Mouse (Mus musculus): ENCODE results near the gene Nemp1. TPM values are rescaled to one million over a fixed set of nuclear protein-coding genes. Genes with fewer than 3 reads are reported as not detected.
"Not testable (repeated sequence)": the region's sequence is repeated elsewhere in the genome, so short reads cannot be mapped to it uniquely, and the experiment has no call there.

The Nemp1 gene
- total RNA-seq, 2 experiments from 2014 or later, result 4.2 to 4.7 TPM

DNA sequence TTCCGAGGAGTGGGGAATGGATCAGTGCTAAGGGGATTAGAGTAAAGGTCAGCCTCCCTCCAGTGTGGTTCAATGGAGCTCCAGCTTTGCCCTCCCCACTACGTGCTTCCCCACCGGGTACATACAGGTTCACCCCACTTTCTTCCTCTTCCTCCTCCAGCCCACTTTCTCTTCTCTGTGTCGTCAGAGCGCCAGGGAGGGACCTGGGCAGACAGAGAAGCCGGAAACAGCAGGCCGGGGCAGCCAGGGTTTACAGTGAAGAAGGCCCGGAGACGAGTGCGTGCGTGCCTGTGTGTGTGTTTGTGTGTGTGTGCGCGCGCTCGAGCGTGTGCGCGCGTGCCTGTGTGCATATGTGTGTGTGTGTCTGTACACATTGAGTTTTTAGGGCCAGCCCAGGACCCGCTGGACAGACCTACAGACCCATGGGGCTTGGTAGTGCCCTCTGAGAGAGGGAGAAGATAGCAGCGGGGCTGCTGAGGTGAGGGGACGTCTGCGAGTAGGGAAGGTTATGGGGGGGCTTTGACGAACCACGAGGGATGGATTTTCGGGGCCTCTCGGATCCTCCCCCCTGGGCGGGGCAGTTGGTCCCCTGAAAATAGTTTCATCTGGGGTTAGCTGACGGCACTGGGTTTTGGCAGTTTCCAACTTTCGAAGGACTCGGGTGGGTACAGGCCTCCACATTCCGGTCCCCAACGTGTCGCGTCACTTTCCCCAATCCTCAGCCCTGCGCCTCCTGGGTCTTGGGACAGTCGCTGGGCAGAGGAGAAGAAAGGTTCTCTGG, 23.7 kb upstream of the Nemp1 start, which contains the start of gene Stat6:
Stat6 (plus strand) TSS at position 215 of the 781 bp plus-strand sequence.
- peak; percentile 81 to 84 for DNase-seq
- intact Hi-C loops (cut with DNase I), result loop anchor here (1.0 to 5.0 kb wide), 3 partner anchors 28 to 294 kb away; no protein-coding TSS in a partner anchor

DNA sequence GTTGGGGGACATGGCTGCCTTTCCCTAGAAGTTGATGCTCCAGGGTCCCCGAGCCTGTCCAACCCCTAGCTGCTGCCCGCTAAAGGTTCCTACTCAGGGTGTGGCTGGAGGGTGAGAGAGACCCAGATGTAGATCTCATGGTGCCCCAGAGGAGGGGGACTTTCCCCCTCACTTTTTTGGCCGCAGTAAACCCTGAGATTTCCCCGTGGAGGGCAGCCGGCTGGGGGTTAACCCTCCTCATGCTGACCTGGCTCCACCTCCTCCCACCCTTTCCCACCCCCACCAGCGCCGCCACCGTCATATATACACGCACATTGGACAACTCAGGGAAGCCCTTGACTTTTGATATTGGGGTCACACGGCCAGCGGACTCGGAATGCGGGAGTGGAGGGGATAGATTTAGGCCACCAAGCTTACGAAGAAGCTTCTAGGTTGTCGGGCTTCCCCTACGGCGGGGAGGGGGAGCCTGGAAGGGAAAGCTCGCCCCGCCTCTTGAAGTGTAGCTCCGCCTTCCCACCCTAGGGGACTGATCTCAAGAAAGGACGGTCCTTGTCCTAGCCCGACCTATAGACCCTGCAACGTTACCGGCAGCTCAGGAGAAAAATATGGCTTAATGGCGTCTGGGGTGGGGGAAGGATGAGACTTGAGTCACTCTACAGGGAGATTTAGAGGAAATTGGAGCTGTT, 23.0 kb upstream of the Nemp1 start:
- DNase-seq, result peak; percentile 82 to 83
- intact Hi-C loops (cut with DNase I), result loop anchor here (2.0 to 5.0 kb wide), 2 partner anchors 27 to 294 kb away; no protein-coding TSS in a partner anchor

DNA sequence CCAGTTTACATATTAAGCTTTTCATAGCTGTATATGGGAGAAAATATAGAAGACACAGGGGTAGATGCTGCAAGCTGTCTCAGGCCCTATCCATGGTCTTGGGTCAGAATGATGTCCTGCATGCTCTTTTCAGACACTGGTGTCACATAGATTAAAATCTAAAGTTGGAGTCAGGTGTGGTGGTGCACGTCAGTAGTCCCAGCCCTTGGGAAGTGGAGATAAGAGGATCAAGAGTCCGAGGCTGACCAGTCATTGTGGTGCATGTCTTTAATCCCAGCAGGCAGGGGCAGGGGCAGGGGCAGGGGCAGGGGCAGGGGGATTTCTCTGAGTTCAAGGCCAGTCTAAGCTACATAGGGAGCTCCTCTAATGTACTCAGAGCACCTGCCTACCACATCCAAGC, 20.9 kb upstream of the Nemp1 start:
- DNase-seq, result no peak
- intact Hi-C loops (cut with DNase I), result loop anchor here (2.0 kb wide), 1 partner anchor 15 kb away; no protein-coding TSS in a partner anchor

DNA sequence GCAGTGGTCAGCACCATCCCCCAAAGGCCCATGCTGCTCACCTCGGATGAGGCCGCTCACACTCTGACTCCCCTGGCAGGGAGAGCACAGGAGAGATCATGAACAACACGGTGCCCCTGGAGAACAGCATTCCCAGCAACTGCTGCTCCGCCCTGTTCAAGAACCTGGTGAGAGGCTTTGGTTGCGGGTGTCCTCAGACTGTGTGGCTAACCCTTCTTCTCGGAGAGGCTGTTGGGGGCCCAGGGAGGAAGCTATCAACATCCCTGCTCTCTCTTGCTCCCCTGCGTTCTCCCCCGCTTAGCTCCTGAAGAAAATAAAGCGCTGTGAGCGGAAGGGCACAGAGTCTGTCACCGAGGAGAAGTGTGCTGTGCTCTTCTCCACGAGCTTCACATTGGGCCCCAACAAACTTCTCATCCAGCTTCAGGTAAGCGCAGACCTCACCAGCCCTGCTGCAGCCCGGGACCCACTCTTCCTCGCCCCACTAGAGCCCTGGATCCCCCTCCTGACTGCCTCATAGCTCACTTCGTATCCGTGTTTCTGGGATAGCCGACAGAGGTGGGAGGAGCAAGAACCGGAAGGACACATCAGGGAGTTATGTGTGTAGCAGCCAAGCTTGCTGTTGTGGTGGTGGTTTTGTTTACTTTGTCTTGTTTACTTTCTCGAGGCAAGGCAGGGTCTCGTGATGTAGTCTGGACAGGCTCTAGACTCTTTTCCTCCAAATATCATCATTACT, 13.6 kb upstream of the Nemp1 start:
- no peak for DNase-seq
- intact Hi-C loops (cut with DNase I), result no loop called here

DNA sequence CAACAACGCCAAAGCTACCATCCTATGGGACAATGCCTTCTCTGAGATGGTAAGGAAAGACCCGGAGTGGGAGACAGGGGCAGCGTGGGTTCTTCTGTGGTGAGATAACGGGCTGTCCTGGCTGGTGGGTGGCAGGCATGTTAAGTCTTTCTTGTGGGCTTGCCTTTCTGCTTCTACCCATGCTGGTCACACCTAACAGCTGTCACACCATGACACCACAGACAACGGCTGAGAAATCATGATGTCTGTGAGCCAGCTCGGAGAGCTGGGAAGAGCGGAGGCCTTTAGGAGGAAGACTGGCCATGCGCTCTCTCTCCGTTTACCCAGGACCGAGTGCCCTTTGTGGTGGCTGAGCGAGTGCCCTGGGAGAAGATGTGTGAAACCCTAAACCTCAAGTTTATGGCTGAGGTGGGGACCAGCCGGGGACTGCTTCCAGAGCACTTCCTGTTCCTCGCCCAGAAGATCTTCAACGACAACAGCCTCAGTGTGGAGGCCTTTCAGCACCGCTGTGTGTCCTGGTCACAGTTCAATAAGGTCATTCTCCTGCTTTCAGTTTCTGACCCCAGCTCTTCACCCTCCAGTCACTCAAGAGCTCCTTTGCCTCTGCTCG, 11.6 kb upstream of the Nemp1 start:
- DNase-seq, result no peak
- intact Hi-C loops (cut with DNase I), result no loop called here

DNA sequence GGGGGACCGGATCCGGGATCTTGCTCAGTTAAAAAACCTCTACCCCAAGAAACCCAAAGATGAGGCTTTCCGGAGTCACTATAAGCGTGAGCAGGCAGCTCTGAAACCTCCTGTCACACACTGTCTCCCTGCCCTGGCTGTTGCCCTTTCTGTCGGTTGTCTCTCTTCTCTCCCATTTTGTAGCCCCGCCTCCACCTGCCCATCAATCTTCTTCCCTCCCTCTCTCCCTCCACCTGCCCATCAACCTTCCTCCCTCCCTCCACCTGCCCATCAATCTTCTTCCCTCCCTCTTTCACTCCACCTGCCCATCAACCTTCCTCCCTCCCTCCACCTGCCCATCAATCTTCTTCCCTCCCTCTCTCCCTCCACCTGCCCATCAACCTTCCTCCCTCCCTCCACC, 9.1 kb upstream of the Nemp1 start:
- DNase-seq; intact Hi-C loops (cut with DNase I): not testable (repeated sequence)

DNA sequence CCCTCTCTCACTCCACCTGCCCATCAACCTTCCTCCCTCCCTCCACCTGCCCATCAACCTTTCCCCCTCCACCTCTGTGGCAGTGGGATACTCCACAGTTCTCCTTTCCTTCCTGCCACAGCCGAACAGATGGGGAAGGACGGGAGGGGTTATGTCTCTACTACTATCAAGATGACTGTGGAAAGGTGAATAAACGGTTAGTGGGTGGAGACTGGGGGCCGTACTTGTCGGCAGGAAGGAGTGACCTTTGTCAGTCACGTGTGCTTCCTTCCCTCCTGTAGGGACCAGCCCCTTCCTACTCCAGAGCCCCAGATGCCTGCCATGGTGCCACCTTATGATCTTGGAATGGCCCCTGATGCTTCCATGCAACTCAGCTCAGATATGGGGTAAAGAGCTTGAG, 8.6 kb upstream of the Nemp1 start:
- intact Hi-C loops (cut with DNase I), result no loop called here
- no peak for DNase-seq

DNA sequence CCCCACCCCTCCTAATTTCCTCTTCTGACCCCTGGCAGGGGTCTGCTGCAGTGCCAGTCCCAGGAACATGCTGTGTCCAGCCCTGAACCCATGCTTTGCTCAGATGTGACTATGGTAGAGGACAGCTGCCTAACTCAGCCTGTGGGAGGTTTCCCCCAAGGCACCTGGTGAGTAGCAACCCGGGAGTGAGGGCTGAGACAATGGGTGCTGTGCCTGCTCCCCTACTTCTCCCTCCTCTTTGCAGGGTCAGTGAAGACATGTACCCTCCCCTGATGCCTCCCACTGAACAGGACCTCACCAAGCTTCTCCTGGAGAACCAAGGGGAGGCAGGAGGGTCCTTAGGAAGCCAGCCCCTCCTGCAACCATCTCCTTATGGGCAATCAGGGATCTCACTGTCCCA, 7.2 kb upstream of the Nemp1 start:
- intact Hi-C loops (cut with DNase I), result no loop called here
- DNase-seq, result no peak

DNA sequence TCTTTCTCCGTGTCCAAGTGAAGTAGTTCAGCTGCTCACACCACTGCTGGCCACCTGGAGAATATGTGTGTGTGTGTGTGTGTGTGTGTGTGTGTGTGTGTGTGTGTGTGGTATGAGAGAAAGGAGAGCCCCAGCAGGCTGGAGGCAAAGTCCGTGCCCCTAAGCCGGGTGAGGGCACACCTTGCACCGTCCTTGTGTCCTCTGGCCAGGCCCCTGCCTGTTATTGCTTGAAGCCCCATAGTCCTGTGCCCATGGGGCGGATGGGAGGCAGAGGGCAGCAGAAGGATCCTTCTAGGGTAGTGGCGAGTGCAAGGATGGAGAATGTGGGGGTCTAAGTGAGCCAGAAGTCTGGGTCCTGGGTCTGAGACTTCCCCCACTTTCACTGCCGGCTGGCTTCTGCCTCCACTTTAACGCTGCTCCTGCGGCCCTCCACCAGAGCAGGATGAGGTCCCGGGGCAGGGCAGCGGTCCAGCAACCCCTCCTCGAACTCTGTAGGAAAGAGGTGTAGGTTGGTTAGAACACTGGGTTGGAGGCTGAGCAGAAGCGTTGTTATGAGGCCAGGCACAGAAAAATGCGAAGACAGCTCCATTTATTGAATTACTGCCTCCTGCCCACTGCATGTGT, 5.3 kb upstream of the Nemp1 start:
- DNase-seq, result peak; percentile 35 to 38
- intact Hi-C loops (cut with DNase I), result loop anchor here (2.0 kb wide), 1 partner anchor 15 kb away; no protein-coding TSS in a partner anchor

DNA sequence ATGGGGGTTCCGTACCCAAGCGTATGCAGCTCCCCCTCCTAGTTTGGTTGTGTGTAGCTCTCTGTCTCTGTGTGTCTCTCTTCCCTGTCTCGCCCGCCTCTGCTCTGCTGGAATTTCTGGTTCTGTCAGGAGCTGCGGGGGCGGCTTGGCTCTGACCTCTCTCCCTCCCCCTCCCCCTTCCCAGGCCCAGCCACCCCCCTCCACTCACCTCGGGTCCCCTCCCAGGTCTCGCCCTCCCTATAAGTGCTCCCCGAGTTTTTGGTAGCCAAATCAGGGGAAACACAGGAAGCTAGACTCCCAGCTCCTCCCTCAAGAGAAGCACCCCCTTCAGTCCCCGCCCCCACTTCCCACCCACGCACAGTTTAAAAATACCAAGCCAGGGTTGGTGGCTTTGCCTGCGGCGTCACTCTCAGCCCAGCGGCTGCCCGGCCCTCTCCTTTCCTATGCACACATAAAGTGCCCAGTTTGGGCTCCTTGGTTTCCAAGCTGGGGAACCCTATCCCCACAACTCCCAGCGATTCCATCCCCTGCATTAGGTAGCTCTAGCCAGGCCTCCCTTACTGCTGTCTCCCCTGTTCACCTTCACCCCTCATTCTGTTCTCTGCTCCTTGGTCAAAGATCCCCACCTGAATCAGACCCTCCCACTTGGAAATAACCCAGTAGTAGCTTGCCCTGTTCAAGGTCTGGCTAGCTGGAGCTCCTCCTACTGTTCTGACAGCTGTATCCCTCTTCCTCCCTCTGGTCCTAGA, 4.6 kb upstream of the Nemp1 start:
- peak; percentile 64 to 69 for DNase-seq

DNA sequence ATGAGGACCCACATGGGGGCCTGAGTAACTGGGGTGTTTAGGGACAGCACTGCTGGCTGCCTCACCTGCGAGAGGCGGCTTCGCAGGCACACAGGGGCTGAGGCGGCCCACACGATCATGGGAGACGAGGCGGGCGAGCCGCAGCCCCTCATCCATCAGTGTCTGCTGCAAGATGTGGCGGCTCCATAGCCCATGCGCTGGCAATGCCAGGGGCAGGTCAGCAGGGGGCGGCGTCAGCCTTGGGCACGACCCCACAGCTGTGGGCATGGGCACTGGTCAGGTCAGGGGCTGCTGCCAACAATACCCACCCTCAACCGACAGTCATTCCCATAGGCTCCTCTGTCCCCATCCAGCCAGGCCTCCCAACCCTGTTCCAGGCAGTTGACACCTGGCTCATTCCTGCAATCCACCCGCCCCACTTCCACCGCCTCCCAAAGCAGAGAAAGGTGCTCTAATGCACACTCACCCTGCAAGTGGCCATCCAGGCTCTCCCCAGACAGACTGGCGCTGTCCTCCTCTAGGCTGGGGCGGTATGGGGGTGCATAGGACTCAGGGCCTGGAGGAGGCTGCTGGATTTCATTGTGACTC, 3.9 kb upstream of the Nemp1 start:
- intact Hi-C loops (cut with DNase I), result no loop called here
- DNase-seq, result peak; percentile 35 to 36

More for the DNA sequence above, 4.6 kb upstream of the Nemp1 start:
- intact Hi-C loops (cut with DNase I), result loop anchor here (2.0 kb wide), 1 partner anchor 15 kb away; no protein-coding TSS in a partner anchor

DNA sequence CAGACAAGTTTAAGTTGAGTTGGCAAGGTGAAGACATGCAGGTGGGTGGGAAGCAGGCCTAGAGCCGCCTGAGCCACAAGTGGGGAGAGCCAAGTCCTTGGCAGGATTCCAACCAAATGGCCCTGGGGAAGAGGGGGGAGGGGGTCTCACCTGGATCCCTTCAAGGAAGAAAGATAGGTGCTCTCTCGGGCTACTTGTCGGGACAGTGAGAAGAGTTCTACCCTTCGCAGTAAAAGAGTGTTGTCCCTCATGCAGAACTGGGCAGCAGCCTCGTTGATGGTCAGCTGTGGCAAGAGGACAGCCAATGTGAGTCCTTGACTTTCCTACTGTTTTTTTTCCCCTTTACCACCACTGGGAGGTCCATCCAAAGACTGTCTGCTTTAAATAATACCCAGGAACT, 3.1 kb upstream of the Nemp1 start:
- no peak for DNase-seq
- intact Hi-C loops (cut with DNase I), result no loop called here

DNA sequence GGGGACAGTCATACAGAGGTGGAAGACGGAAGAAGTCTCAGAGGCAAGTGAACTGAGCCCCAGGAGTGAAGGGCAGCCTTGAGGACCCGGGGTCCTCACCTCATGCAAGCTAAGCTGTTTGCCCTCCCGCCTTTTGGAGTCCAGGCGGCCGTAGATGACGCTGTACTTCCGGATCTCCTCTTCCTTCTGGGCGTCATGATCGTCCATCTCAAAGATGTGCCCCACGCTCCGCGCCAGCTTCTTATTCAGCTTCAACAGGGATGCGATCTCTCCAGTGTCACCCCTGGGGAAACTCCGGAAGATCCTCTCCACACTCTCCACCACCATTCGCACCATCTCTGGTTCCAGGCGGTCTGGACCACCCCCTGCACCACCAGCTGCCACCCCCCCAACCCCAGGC, 2.5 kb upstream of the Nemp1 start:
- intact Hi-C loops (cut with DNase I), result no loop called here
- DNase-seq, result no peak

DNA sequence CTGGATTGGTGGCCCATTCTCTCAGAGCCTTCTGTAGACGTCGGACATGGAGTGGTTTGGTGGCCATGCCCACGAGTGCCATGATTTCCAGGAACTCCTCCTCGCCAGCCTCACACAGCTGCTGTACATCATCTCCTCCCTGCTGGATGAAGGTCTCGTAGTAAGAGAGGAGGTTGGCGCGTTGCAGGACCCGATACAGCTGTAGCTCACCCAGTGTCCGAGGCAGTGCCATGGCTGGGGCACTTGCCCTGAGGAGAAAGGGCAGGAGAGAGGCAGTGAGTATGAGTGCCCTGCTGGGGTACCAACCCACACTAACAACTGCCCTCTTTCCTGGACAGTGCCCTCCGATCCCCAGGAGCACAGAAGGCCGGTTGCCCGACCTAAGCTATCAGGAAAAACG, 1.8 kb upstream of the Nemp1 start:
- DNase-seq, result no peak
- intact Hi-C loops (cut with DNase I), result no loop called here

DNA sequence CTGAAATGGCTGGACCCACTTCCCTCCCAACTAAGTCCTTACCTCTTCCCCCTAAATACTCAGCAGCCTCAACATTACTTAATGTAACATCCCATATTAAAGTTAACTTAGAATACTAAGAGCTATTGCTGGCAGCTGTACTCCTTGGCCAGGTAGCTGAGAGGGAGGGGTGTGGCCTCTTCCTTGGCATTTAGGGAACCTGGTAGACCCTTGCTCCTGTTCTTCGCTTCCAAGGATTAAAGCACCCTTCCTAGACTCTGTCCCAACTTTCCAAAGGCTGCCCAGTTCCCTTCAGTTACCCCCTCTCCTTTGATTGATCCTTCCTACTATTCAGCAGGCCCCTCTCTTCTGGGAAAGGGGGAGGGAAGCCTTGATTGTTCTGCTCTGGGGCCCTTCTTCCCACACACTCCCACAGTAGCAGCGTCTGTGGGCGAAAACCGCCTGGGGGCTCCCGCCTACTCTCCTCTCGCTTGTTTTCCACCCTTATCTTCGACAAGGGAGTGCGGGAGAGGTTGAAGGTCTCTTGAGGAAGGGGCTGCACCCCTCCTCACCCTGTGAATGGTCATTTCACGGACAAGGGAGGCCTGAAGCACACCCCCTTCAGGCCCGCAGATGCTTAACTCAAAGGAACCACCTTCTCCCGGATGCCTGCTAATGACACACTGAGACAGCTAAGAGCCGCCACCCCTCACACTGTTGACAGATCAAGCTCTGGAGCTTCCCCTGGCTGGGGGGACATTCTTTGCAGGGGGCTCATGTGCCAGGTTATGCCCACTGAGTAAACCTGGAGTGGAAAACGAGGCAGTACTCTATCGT, 1.1 kb upstream of the Nemp1 start:
- no peak for DNase-seq
- intact Hi-C loops (cut with DNase I), result no loop called here

DNA sequence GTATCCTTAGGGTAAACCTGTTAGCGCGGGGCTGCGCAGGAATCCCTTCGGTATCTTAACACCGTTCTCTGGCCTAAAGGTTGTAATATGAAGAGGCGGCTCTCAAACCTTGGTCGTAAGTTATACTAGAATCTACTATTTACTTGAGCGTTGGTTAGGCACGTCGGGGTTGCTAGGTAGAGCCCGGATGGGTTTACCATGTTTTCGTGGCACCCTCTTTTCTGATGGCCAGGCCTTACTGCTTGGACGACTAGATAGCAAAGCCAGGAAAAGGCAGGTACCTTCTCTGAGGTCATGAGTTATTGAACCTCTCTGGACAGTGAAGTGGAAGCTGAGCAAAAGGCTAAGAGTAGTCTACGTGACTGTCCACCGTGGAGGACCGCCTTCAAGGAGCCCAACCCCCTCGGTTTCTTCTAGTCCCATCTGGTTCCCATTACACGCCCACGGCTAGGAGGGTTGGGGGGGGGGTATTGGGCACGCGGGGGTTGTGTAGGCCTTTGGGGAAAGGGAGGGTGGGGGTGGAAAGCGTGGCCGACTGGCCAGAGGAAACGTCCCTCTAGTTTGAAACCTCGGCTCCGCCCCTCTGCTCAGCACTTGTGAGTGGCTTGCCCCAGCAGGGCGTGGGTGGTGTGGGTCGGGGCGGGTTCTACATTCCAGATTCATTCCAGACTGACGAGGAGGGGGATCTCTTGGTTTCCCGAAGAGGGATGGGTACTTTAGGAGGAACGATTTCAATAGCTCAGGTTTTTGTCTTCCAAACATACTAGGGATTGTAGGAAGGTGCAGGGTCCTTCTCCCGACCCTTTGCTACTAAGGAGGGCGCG, 780 bp downstream of the Nemp1 start:
- peak; percentile 88 to 89 for DNase-seq
- intact Hi-C loops (cut with DNase I), result no loop called here

Data from heart, postnatal 14 days (tissue).